Mouse (Mus musculus): ENCODE results near the gene Chchd6.

GRCm38 (mm10) chr6:89595018-89595776, at the start of gene Chchd6:
- TF ChIP-seq CTCF (IDR thresholded peaks at IDR 0.05; ENCODE audit: insufficient read depth, low read length) (no peak), POLR2A (IDR thresholded peaks at IDR 0.05; ENCODE audit: borderline replicate concordance, extremely low read depth, low read depth, low read length) (peak; percentile 36; the same call in 1 of the 2 replicates)
